Mouse (Mus musculus): ENCODE measurements around the gene Arhgap6.

Arhgap6 gene

GRCm38 (mm10) chrX:169123115-169123772, 328.3 kb downstream of the Arhgap6 start:
- DNase-seq (ENCODE audit: low spot score) = no peak

- no peak for DNase-seq (ENCODE audit: low spot score)
Observed at GRCm38 (mm10) chrX:169123773-169124151, 328.9 kb downstream of the Arhgap6 start.

- DNase-seq (ENCODE audit: low spot score) = no peak
Observed at GRCm38 (mm10) chrX:169139758-169140157, 344.9 kb downstream of the Arhgap6 start.

- DNase-seq (ENCODE audit: low spot score) = no peak
Observed at GRCm38 (mm10) chrX:169140467-169140866, 345.6 kb downstream of the Arhgap6 start.

DNA sequence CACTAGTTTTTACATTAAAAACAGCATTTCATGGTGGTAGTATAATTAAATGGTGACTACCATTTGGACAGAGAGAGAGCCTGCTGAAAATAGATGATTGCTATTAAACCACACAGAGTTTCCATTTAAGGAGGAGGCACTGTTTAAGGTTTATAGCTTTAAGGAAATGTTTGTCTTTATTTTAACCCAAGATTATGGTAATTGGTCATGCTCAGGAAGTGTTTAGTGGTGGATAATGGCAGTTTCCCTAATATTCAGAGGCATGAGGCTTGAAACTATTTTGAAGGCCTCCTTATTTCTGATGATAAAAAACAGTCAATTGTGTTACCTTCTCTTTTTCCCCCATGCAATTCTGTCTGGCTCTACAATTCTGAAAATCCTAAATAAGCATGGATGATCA, 358.9 kb downstream of the Arhgap6 start:
- no peak for DNase-seq (ENCODE audit: low spot score)

DNA sequence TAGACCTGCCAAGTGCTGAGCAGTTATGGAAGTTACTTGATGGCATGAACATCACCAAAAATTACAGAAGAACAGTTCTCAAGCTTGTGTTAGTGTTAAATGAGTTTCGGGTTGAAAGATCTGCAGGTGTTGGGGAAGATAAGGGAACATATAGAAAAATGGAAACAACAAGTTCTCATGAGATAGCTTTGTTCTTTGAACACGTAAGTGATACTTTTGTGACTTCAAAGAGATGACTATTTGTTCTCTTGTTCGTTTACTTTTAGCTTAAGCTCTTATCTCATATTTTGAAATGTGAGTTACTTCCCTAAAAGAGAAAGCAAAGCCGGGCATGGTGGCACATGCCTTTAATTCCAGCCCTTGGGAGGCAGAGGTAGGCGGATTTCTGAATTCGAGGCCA, 363.5 kb downstream of the Arhgap6 start:
- DNase-seq (ENCODE audit: low spot score) = no peak

GRCm38 (mm10) chrX:169170981-169171380, 376.1 kb downstream of the Arhgap6 start:
- no peak for DNase-seq (ENCODE audit: low spot score)

DNA sequence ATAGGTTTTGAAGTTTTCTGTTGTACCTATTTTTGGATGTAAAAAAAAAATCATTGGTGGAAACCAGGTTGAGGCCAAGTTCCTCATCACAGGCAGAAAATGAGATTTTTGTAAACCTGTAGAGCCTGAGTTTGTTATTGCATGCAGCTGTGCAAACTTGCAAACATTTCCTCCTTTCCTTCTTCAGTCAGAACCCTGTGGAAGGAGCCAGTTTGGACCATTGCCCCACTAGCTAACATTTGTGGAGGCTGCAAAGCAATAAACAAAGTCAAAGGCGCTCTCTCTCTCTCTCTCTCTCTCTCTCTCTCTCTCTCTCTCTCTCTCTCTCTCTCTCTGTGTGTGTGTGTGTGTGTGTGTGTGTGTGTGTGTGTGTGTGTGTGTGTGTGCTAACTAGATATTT, 378.9 kb downstream of the Arhgap6 start:
- DNase-seq (ENCODE audit: low spot score) = no peak

DNA sequence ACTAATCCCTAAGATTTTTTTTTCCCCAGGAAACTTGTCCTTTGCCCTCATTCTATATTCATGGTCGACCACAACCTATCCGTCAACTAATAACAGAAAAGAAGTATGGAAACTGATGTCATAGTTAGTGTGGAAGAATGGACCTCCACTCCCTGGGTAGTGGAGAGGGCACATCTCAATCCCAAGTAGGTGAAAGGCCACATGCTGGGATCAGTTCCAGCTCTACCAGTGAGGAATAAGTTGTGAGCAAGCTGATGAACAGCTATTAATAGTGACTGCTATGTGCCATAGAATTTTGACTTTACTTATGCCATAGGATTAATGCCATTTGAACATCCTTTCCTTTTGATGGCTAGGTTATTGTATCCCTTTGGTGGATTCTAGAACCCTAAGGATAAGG, 383.7 kb downstream of the Arhgap6 start:
- no peak for DNase-seq (ENCODE audit: low spot score)

GRCm38 (mm10) chrX:169187100-169187499, 392.2 kb downstream of the Arhgap6 start, which contains the start of gene Amelx:
Gene Amelx (minus strand): TSS chrX:169187200.
- no peak for DNase-seq (ENCODE audit: low spot score)

DNA sequence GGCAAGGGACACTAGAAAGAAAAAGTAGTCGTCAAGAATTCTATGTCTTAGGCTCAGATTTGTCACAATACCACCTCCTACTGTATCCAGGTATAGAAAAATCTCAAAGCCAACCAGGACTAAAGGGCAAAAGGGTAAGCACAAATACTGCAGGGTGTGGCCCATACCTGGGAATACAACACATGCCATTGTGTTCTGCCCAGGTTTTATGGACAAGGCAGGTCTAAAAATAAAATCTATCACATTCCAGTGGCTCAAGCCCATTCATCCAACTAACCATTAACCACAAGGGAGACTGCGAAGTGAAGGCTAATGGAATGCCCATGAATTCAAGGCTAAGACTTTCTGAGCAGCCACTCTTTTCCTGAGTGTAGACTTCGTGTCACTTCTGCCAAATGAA, 415.1 kb downstream of the Arhgap6 start:
- DNase-seq (ENCODE audit: low spot score) = no peak

DNA sequence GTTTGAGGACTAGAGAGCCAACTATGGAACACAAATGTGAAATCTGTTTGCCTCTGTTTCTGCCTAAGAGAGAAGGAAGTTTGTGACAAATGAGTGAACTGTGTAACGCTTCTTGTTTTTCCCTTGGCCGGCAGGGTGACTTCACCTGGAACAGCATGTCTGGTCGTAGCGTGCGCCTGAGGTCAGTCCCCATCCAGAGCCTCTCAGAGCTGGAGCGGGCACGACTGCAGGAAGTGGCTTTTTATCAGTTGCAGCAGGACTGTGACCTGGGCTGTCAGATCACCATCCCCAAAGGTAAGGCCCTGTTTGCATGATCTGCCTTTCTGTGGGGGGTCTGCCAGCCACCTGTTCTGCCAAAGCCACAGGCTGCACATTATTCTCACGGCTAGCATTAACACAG, 425.2 kb downstream of the Arhgap6 start:
- DNase-seq (ENCODE audit: low spot score) = no peak

- no peak for DNase-seq (ENCODE audit: low spot score)
Observed at GRCm38 (mm10) chrX:169222357-169223062, 427.6 kb downstream of the Arhgap6 start.

DNA sequence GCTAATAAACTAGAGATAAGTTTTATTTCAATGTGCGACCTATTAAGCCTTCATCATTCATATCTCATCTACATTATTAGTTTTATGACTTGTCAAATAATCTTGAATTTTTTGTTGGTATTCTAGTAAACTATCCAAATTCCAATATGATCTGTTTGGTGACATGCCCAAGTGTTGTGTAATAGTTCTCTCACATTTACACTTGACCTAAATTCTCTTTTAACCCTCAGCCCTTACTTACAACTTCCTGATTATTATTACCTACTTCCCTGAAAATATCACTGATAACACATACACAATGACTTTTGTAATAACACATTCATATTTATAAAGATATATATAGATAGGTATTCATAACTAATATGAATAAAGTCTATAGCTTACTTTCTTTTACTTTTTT, 461.0 kb downstream of the Arhgap6 start:
- no peak for DNase-seq (ENCODE audit: low spot score)

DNA sequence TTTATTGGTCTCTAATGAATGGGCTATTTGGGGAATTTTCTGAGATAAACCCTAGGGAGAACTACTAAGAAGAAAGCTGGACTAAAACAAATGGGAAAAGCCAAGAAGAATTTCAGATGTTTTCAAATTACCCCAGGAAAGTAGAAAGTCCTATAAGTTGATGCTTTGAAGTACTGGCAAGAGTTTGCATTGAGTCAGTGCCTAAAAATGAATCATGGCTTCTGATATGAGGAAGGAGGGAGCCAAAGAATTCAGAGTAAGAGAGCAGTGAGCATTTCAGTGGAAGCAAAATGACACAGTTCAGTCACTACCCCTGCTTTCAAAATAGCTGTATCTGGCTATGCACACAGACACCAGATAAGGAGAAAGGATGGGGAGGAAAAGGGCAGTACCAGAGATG, 461.8 kb downstream of the Arhgap6 start:
- no peak for DNase-seq (ENCODE audit: low spot score)

DNA sequence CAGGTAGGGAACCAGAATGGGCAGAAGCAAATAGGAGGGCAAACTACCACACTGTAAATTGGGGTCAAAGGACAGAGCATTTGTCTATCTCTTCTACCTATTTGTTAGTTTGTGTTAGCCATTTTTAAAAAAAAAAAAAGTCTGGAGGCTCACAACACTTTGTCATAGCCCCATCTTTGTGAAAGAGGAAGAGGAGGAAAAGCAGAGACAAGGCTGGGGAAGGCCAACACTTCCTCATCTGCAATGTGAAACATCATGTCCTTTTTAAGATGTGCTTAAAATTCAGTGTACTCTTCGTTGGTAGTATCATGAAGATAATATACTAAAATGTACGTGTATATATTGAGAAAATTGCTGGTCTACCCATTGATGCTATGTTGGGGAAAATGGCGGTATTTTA, 466.1 kb downstream of the Arhgap6 start:
- no peak for DNase-seq (ENCODE audit: low spot score)

GRCm38 (mm10) chrX:169262212-169262611, 467.3 kb downstream of the Arhgap6 start:
- DNase-seq (ENCODE audit: low spot score) = no peak

- no peak for DNase-seq (ENCODE audit: low spot score)
Observed at GRCm38 (mm10) chrX:169263433-169264172, 468.7 kb downstream of the Arhgap6 start.

DNA sequence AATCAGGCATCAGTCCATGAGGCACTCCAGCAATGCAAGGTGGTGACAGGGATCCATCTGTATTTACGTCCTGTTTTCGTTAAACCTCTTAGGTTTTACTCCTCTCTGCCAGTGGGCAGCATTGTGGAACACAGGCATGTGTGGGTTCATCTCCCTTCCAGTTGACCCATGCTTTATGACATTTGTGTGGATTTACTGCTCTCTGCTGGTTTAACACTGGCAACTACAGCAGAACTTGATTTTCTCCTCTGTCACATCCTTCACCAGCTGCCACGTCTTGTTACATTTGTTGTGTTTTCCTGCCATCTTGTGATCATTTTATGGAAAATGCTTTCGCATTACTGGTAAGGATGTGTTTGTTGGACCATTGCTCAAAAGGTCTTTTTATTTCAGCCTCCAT, 504.7 kb downstream of the Arhgap6 start:
- peak; percentile 27 for DNase-seq (ENCODE audit: low spot score)

DNA sequence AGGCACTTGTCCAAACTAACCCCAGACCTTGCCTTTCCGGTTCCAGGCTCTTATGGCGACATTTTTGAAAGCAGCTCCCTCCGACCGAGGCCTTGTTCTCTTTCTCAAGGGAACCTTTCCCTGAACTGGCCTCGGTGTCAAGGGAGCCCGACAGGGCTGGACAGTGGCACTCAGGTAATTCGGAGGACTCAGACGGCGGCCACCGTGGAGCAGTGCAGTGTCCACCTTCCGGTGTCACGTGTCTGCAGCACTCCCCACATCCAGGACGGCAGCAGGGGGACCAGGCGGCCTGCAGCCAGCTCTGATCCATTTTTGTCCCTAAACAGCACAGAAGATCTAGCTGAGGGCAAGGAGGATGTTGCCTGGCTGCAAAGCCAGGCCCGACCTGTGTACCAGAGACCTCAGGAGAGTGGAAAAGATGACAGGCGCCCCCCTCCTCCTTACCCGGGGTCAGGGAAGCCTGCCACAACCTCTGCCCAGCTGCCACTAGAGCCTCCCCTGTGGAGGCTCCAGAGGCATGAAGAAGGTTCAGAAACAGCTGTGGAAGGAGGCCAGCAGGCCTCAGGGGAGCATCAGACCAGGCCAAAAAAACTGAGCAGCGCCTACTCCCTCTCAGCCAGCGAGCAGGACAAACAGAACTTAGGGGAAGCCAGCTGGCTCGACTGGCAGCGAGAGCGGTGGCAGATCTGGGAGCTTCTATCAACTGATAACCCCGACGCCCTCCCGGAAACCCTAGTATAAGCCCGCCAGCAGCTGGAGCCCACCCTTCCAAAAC, 507.6 kb downstream of the Arhgap6 start:
- DNase-seq (ENCODE audit: low spot score) = no peak

GRCm38 (mm10) chrX:169303945-169304344, 509.0 kb downstream of the Arhgap6 start:
- peak; percentile 43 for DNase-seq (ENCODE audit: low spot score)

GRCm38 (mm10) chrX:169308559-169308958, 513.7 kb downstream of the Arhgap6 start:
- no peak for DNase-seq (ENCODE audit: low spot score)
